Mouse (Mus musculus) embryonic stem cell, embryonic (primary cell): Measurements from ENCODE around the gene Serpine1.

Experiments used
- CTCF ChIA-PET, 4 experiments: fragments of 300-600 bp in 2 of 4; fragments of 350-600 bp in 2 of 4; sonication (Branson Sonifier 250); formaldehyde crosslinking; loops; one replicate each; lab custom pipeline; 2022; ENCODE audit warnings: inconsistent platforms in 2 of 4; lab: Charles Lee
- POLR2A ChIA-PET, 4 experiments: fragments of 300-600 bp in 2 of 4; fragments of 350-600 bp in 2 of 4; sonication (Branson Sonifier 250); formaldehyde crosslinking; loops; one replicate each; lab custom pipeline; 2022; ENCODE audit warnings: antibody characterized with exemption in 4 of 4, inconsistent platforms in 1 of 4; lab: Charles Lee

Gene Serpine1

DNA sequence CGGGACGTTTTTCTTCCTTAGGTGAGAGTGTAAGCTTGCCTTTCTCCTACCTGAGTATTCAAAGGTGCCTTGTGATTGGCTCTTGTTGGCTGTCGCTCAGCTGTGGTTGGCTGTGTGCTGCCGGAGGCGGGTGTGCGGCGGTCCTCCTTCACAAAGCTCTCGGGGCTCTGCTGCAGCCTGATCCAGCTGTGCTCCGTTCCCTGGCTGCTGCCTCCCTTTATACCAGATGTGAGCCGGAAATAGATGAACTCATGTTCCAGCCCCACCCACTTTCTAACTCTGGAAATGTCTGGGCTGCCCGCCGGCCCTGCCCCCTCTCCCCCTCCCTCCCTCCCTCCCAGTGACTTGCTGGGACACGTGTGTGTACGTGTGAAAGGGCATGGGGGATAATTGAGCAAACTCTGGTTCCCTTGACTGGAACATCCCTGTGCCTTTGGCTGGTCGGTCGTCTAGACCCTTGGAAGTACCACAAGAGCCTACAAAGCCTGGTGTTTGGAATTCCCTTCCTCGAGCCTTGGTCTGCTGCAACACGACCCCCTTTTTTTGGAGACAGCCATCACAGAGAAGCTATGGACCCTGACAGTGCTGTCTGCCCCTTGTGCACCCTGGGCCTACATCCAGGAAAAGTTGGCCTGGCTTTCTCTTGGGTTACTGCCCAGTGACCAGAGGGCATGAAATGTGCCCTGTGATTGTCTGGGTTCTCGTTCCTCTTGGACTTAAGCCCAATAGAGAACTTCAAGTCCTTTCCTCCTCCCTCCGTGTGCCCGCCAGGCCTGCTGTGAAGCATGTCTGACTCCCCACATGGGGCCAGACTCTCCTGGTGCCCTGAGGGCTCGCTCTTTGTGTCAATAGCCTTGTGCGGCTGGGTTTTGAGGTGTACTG is at the start of gene Serpine1:
Gene Serpine1 (minus strand): TSS at position 190 of the 882 bp plus-strand sequence.
- ChIA-PET CTCF (interaction anchor here (0.6 to 1.9 kb wide), 7 partner anchors 10 to 143 kb away, joined by 3 to 4 read pairs (median 3); no protein-coding TSS in a partner anchor), POLR2A (interaction anchor here (0.6 to 2.8 kb wide), 38 partner anchors 7 to 707 kb away, joined by 3 to 12 read pairs (median 4); partner anchors contain the start of genes Ap1s1 (in 3 of the 4), Fis1 (in 2 of the 4), Ppp1r35 (in 1 of the 4) and Tfr2 (in 1 of the 4))

GRCm38 (mm10) chr5:137121280-137121679 is 49.2 kb upstream of the Serpine1 start:
- ChIA-PET POLR2A (interaction anchor here in 3 of 4 experiments (0.5 to 2.1 kb wide), 10 partner anchors 18 to 404 kb away, joined by 3 to 6 read pairs (median 4); partner anchors contain the start of gene Ache (in 1 of the 3)), CTCF (interaction anchor here in 3 of 4 experiments (0.6 to 2.7 kb wide), 10 partner anchors 28 to 1192 kb away, joined by 3 to 34 read pairs (median 4); partner anchors contain the start of genes Ache (in 2 of the 3), Ap1s1 (in 1 of the 3) and Ufsp1 (in 1 of the 3))

DNA sequence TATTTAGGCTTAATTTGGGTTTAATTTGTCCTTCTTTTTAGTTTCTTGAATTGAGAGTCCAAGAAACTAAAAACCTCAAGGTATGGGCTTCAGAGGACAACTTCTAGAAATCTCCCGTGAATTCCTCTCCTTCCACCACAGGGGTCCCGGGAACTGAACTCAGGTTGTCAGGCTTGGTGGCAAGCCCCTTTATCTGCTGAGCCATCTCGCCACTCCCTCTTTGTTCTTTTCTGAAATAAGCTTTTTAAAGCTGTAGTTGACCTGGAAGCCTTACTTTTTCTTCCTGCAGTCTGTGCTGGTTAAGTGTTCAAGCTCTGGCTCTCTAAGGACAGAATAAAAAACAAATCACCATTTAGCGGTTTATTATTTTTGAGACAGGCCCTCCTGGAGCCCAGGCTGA is 46.8 kb upstream of the Serpine1 start:
- POLR2A ChIA-PET = interaction anchor here in 1 of 4 experiments (0.6 kb wide), 3 partner anchors 935 to 1218 kb away, joined by 3 to 5 read pairs (median 5); no protein-coding TSS in a partner anchor
- CTCF ChIA-PET = interaction anchor here in 3 of 4 experiments (0.5 to 0.9 kb wide), 4 partner anchors 118 to 1568 kb away, joined by 3 to 5 read pairs (median 4); no protein-coding TSS in a partner anchor

GRCm38 (mm10) chr5:137117994-137118393 is 45.9 kb upstream of the Serpine1 start:
- ChIA-PET POLR2A (interaction anchor here in 1 of 4 experiments (0.7 kb wide), 1 partner anchor 186 kb away, joined by 3 read pairs; no protein-coding TSS in a partner anchor), CTCF (interaction anchor here in 2 of 4 experiments (0.7 to 1.2 kb wide), 2 partner anchors 16 to 216 kb away, joined by 6 read pairs; no protein-coding TSS in a partner anchor)

DNA sequence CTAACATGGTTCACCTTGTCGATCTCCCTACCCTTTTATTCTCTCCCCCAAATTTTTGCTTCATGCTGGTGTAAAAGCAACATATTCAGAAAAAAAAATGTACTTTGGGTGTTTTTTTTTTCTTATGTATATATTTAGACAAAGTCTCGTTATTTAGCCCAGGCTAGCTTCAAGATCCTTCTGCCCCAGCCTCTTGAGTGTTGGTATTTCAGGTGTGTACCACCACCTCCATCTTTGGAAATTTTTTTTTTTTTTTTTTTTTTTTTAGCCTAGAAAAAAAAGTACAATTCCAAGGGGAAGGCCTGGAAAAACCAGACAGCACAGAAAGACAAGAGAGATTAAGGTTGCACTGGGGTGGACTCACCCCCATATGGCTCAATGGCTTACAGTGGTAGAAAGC is 44.9 kb upstream of the Serpine1 start:
- ChIA-PET POLR2A (interaction anchor here in 2 of 4 experiments (0.7 kb wide), 3 partner anchors 48 to 529 kb away, joined by 4 to 5 read pairs (median 4); no protein-coding TSS in a partner anchor), CTCF (interaction anchor here in 3 of 4 experiments (0.6 to 1.2 kb wide), 4 partner anchors 15 to 81 kb away, joined by 3 to 9 read pairs (median 4); no protein-coding TSS in a partner anchor)

DNA sequence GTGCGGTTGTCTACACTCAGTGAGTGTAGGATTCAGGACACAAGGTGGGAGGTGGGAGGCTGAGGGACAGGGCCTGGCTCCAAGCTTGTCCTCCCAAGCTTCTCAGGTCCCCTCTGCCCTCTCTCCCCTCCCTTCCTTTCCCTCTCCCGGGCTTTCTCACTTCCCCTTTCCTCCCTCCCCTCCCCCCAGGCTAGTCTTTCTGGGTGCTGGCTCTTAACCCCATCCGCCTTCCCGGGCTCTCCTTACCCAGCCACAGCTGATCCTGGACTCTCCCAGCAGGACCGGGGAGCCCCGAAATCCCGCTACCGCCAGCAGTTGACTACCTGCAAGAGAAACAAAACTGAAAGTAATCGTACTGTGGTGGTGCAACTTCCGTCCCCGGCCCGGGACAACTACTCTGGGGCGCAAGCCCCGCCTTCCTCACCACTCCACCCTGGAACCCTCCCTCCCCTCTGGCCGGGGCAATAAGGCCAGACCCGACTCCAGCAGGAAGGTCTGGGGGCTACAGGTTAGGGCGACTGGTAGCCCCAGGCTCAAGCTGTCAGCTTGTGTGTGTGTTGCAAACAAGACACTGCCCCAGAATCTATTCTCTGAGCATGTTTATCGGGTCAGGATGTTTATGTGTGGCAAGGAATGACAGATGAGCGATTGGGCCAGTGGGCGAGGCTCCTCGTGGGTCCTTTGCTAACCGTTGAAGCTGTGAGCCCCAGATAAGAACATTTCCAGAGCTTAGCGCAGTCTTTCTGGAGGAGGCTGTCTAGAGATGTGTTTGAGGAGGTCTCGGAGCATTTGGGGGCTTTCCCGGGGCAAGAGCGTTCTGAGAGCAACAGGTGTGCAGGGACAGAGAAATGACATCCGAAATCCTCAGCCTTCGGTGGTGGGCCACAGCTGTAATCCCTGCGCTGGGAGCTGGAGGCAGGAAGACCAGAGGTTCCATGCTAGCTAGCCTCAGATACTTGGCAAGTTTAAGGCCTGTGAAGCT is 44.1 kb upstream of the Serpine1 start, which contains the start of gene Trim56:
Gene Trim56 (minus strand): TSS at position 344 of the 982 bp plus-strand sequence.
- ChIA-PET CTCF (interaction anchor here in 3 of 4 experiments (0.6 to 2.1 kb wide), 8 partner anchors 12 to 541 kb away, joined by 3 to 9 read pairs (median 4); partner anchors contain the start of gene Ache (in 1 of the 3)), POLR2A (interaction anchor here (0.6 to 2.3 kb wide), 16 partner anchors 12 to 1074 kb away, joined by 3 to 9 read pairs (median 3); partner anchors contain the start of genes Fis1 (in 1 of the 4), Plod3 (in 1 of the 4) and Znhit1 (in 1 of the 4))

- ChIA-PET POLR2A (interaction anchor here (0.6 to 2.3 kb wide), 12 partner anchors 10 to 1075 kb away, joined by 3 to 9 read pairs (median 4); partner anchors contain the start of genes Fis1 (in 1 of the 4), Plod3 (in 1 of the 4) and Znhit1 (in 1 of the 4)), CTCF (interaction anchor here in 3 of 4 experiments (0.6 to 2.2 kb wide), 8 partner anchors 8 to 172 kb away, joined by 3 to 10 read pairs (median 4); partner anchors contain the start of gene Ache (in 1 of the 3))
These were observed 43.0 kb upstream of the Serpine1 start for GRCm38 (mm10) chr5:137114891-137115561.

GRCm38 (mm10) chr5:137111542-137112408 is 39.7 kb upstream of the Serpine1 start:
- ChIA-PET CTCF (interaction anchor here in 1 of 4 experiments (0.8 to 0.9 kb wide), 2 partner anchors 82 to 135 kb away, joined by 3 to 4 read pairs; no protein-coding TSS in a partner anchor), POLR2A (interaction anchor here in 2 of 4 experiments (0.6 to 1.1 kb wide), 3 partner anchors 11 to 178 kb away, joined by 3 to 4 read pairs (median 4); no protein-coding TSS in a partner anchor)

DNA sequence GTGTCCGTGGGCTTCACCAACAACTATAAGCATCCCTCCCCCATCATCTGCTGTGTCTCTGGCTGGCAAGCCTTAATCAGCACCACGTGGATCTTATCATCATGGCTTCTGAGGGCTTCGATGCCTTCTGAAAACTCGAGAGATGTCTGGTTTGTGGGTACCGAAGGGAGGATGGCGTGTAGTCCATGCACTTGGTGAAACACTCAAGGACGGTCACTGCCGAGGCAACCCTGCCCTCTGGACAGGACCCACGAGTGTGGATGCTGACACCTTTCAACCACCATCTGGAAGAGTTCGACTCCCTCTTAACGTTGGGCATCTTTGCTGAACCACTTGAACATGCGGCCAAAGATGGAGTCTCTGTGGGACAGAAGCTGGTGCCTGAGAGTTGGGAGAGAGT is 38.8 kb upstream of the Serpine1 start:
- ChIA-PET POLR2A (interaction anchor here in 1 of 4 experiments (1.7 kb wide), 1 partner anchor 11 kb away, joined by 3 read pairs; no protein-coding TSS in a partner anchor), CTCF (no interaction called here)

- POLR2A ChIA-PET = interaction anchor here in 2 of 4 experiments (0.6 to 1.7 kb wide), 5 partner anchors 12 to 198 kb away, joined by 3 to 5 read pairs (median 3); partner anchors contain the start of genes Fis1 (in 1 of the 2) and Srrt (in 1 of the 2)
- CTCF ChIA-PET = interaction anchor here in 2 of 4 experiments (0.7 to 0.8 kb wide), 2 partner anchors 13 to 100 kb away, joined by 3 read pairs; no protein-coding TSS in a partner anchor
These were observed 38.0 kb upstream of the Serpine1 start for GRCm38 (mm10) chr5:137109941-137110593.

DNA sequence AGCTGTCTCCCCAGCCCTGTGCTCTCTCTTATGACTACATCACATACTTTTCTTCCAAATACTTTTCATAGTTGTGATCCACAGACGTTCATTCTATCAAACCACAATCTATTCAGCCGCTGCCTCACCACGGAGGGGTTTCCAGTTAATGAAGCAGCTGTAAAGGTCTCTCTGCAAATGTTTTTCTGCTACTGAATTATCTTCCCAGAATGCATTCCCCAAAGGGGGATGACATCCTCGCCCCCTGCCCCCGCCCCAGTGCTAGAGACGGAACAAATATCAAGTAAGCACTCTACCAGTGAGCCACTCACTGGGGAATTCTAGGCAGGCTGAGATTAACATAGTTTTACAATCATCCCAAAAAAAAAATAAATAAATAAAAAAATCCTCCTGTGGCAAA is 36.0 kb upstream of the Serpine1 start:
- ChIA-PET POLR2A (no interaction called here), CTCF (interaction anchor here in 2 of 4 experiments (0.6 kb wide), 2 partner anchors 37 to 53 kb away, joined by 3 to 6 read pairs; no protein-coding TSS in a partner anchor)

GRCm38 (mm10) chr5:137107670-137108069 is 35.6 kb upstream of the Serpine1 start:
- ChIA-PET POLR2A (no interaction called here), CTCF (interaction anchor here in 1 of 4 experiments (0.6 kb wide), 1 partner anchor 36 kb away, joined by 6 read pairs; no protein-coding TSS in a partner anchor)

GRCm38 (mm10) chr5:137107024-137107423 is 35.0 kb upstream of the Serpine1 start:
- POLR2A ChIA-PET = interaction anchor here in 2 of 4 experiments (0.7 to 1.1 kb wide), 2 partner anchors 19 to 32 kb away, joined by 3 to 4 read pairs; no protein-coding TSS in a partner anchor
- CTCF ChIA-PET = interaction anchor here in 2 of 4 experiments (0.7 to 1.1 kb wide), 4 partner anchors 77 to 171 kb away, joined by 3 to 5 read pairs (median 3); no protein-coding TSS in a partner anchor

- ChIA-PET CTCF (interaction anchor here in 3 of 4 experiments (0.6 to 1.1 kb wide), 6 partner anchors 76 to 564 kb away, joined by 3 to 14 read pairs (median 3); no protein-coding TSS in a partner anchor), POLR2A (interaction anchor here in 2 of 4 experiments (0.7 to 1.1 kb wide), 2 partner anchors 19 to 31 kb away, joined by 3 to 4 read pairs; no protein-coding TSS in a partner anchor)
These were observed 34.4 kb upstream of the Serpine1 start for GRCm38 (mm10) chr5:137106434-137106833.
